8 mouse cellular contexts compared by ENCODE assay signal in genomic region chr10:69254390-69254847, GRCm38 (mm10). TPM values are rescaled to one million over a fixed set of nuclear protein-coding genes. Genes with fewer than 3 reads are reported as not detected.
DNase-seq lines count a peak whose midpoint lies in the region; ATAC-seq and TF ChIP-seq lines count a peak whose summit lies in the region.

No protein-coding gene starts in this region.

- peaks cover 34% of the 10 kb centered on the region for H3K36me3 ChIP-seq in embryonic facial prominence, embryonic 13.5 days
- peaks cover 27% of the 10 kb centered on the region for H3K36me3 ChIP-seq in heart, embryonic 14.5 days (ENCODE audit: control insufficient read depth, insufficient read depth, low read length)
- peaks cover 13% of the 10 kb centered on the region for H3K36me3 ChIP-seq in kidney, embryonic 16.5 days (ENCODE audit: insufficient read depth, low read length)
- no peaks in the 10 kb centered on the region; the same call in 1 of the 2 replicates for H3K36me3 ChIP-seq in lung, postnatal 0 days (ENCODE audit: insufficient read depth, low read length)

- no peak overlapping the region for H3K4me2 ChIP-seq in embryonic facial prominence, embryonic 13.5 days
- no peak overlapping the region for H3K4me2 ChIP-seq in heart, embryonic 14.5 days (ENCODE audit: low read length)
- H3K4me2 ChIP-seq in kidney, embryonic 16.5 days (replicated peaks; ENCODE audit: low read depth, low read length), result peak overlapping the region; percentile 29
- no peak overlapping the region for H3K4me2 ChIP-seq in lung, postnatal 0 days (replicated peaks; ENCODE audit: low read depth, low read length)

- ATAC-seq in embryonic facial prominence, embryonic 13.5 days (ENCODE audit: insufficient number of reproducible peaks, insufficient read depth, low FRiP score, low TSS enrichment, low read depth), result no peak
- 0 out of 2 replicates have a peak, but pooled peaks have one; percentile 14 for ATAC-seq in heart, embryonic 14.5 days (ENCODE audit: insufficient number of reproducible peaks, insufficient read depth, low FRiP score, low read depth)
- peak; percentile 94 for ATAC-seq in kidney, embryonic 16.5 days (ENCODE audit: low FRiP score, low TSS enrichment)
- ATAC-seq in lung, postnatal 0 days, result peak; percentile 72

- no peak overlapping the region for H3K9ac ChIP-seq in embryonic facial prominence, embryonic 13.5 days
- peak overlapping the region; percentile 52 for H3K9ac ChIP-seq in heart, embryonic 14.5 days (ENCODE audit: low read length)
- H3K9ac ChIP-seq in kidney, embryonic 16.5 days (replicated peaks; ENCODE audit: low read length), result peak overlapping the region; percentile 45
- no peak overlapping the region for H3K9ac ChIP-seq in lung, postnatal 0 days (replicated peaks; ENCODE audit: low read depth)

- TF ChIP-seq CTCF in lung, postnatal 0 days (IDR thresholded peaks at IDR 0.05), result peak; percentile 19; the same call in 1 of the 2 replicates

- no peaks in the 10 kb centered on the region for H3K9me3 ChIP-seq in embryonic facial prominence, embryonic 13.5 days
- H3K9me3 ChIP-seq in heart, embryonic 14.5 days (ENCODE audit: control insufficient read depth, low read length), result no peaks in the 10 kb centered on the region
- H3K9me3 ChIP-seq in kidney, embryonic 16.5 days (ENCODE audit: low read length), result no peaks in the 10 kb centered on the region
- no peaks in the 10 kb centered on the region for H3K9me3 ChIP-seq in lung, postnatal 0 days (ENCODE audit: low read length)

- DNase-seq in left cerebral cortex, postnatal 10 days (ENCODE audit: extremely low spot score in 1 of 2, low spot score in 2 of 2), result peak; percentile 49 to 82
- DNase-seq in left cerebral cortex, adult 8-10 months (ENCODE audit: low spot score in 2 of 2), result no peak
- peak; percentile 70 for DNase-seq in lung, postnatal 0 days (ENCODE audit: low spot score)
- peak; percentile 30 for DNase-seq in retina, postnatal 7 days (ENCODE audit: low read depth, low spot score)
- no peak for DNase-seq in urinary bladder, postnatal 25 days (ENCODE audit: low spot score)

- no peak for TF ChIP-seq EP300 in lung, postnatal 0 days (IDR thresholded peaks at IDR 0.05)

- peaks cover 34% of the 10 kb centered on the region for H3K4me1 ChIP-seq in embryonic facial prominence, embryonic 13.5 days
- peaks cover 33 to 54% of the 10 kb centered on the region in 2 experiments for H3K4me1 ChIP-seq in heart, embryonic 14.5 days (ENCODE audit: control insufficient read depth in 2 of 2, insufficient read depth in 2 of 2, low read length in 2 of 2)
- H3K4me1 ChIP-seq in kidney, embryonic 16.5 days (ENCODE audit: insufficient read depth, low read length), result peaks cover 54% of the 10 kb centered on the region
- peaks cover 17% of the 10 kb centered on the region for H3K4me1 ChIP-seq in lung, postnatal 0 days (ENCODE audit: insufficient read depth, low read depth, low read length)

- no peak overlapping the region for H3K4me3 ChIP-seq in embryonic facial prominence, embryonic 13.5 days
- H3K4me3 ChIP-seq in heart, embryonic 14.5 days (ENCODE audit: control insufficient read depth in 1 of 2, insufficient read depth in 1 of 2, low read depth in 1 of 2, low read length in 2 of 2), result no peak overlapping the region
- H3K4me3 ChIP-seq in kidney, embryonic 16.5 days (ENCODE audit: low read length), result no peak overlapping the region
- H3K4me3 ChIP-seq in lung, postnatal 0 days (ENCODE audit: low read depth, low read length), result no peak overlapping the region

- no peaks in the 10 kb centered on the region for H3K27me3 ChIP-seq in embryonic facial prominence, embryonic 13.5 days
- H3K27me3 ChIP-seq in heart, embryonic 14.5 days (ENCODE audit: control insufficient read depth, insufficient read depth, low read length), result no peaks in the 10 kb centered on the region
- H3K27me3 ChIP-seq in kidney, embryonic 16.5 days (ENCODE audit: insufficient read depth, low read length), result no peaks in the 10 kb centered on the region
- H3K27me3 ChIP-seq in lung, postnatal 0 days (replicated peaks; ENCODE audit: insufficient read depth, low read length), result no peaks in the 10 kb centered on the region

- intact Hi-C loops in left cerebral cortex, postnatal 10 days (cut with DNase I), result no loop called here

- 25% methylated on average over 8 of the region's 8 CpGs for WGBS in embryonic facial prominence, embryonic 13.5 days
- WGBS in heart, embryonic 14.5 days, result 11% methylated on average over 8 of the region's 8 CpGs
- WGBS in kidney, embryonic 16.5 days, result 7% methylated on average over 8 of the region's 8 CpGs
- WGBS in lung, postnatal 0 days, result 15% methylated on average over 8 of the region's 8 CpGs

- peak overlapping the region; percentile 60; the same call in 1 of the 2 replicates for H3K27ac ChIP-seq in embryonic facial prominence, embryonic 13.5 days
- peak overlapping the region; percentile 75 to 85 for H3K27ac ChIP-seq in heart, embryonic 14.5 days (replicated peaks in 1 of 2; ENCODE audit: control insufficient read depth in 1 of 2, insufficient read depth in 1 of 2, low read depth in 2 of 2, low read length in 2 of 2)
- peak overlapping the region; percentile 95 for H3K27ac ChIP-seq in kidney, embryonic 16.5 days (ENCODE audit: low read length)
- 0 out of 2 replicates have a peak overlapping the region, but pooled peaks have one; percentile 43 for H3K27ac ChIP-seq in lung, postnatal 0 days (ENCODE audit: low read length)

RNA-seq across cellular contexts. Expression of gene A930033H14Rik, which starts 41.5 kb away (rescaled TPM):
- total RNA-seq in left cerebral cortex, postnatal 10 days (2021), result 1 to 10 TPM; 4.4 to 5.4 TPM
- total RNA-seq in left cerebral cortex, adult 8-10 months (2022), result 1 to 10 TPM; 2.3 to 3.3 (median 2.9) TPM
- 2.9 and 3.0 TPM in 2 replicates for polyA plus RNA-seq in embryonic facial prominence, embryonic 13.5 days (2015; fragmentation: Nextera tagmentation; extraction: Ambion mirVana)
- 2.4 and 2.6 TPM in 2 replicates for polyA plus RNA-seq in heart, embryonic 14.5 days (2014; fragmentation: Nextera tagmentation; extraction: Ambion mirVana)
- polyA plus RNA-seq in kidney, embryonic 16.5 days (2015; fragmentation: Nextera tagmentation; extraction: Ambion mirVana), result 2.2 and 2.3 TPM in 2 replicates
- polyA plus RNA-seq in lung, postnatal 0 days (2015; fragmentation: Nextera tagmentation; extraction: Ambion mirVana), result 0.90 and 1.00 TPM in 2 replicates

Comparison
In these comparisons a context has a peak if more than half of its experiments do, and no peak if none do; other contexts are left out.
1. DNase-seq: peak in left cerebral cortex, postnatal 10 days (2 of 2), lung, postnatal 0 days (single experiment) and retina, postnatal 7 days (single experiment); none in left cerebral cortex, adult 8-10 months (0 of 2) and urinary bladder, postnatal 25 days (single experiment).
2. H3K27ac ChIP-seq: peak in every context shown above with its lines; median percentile 95 in kidney, embryonic 16.5 days; 80 in heart, embryonic 14.5 days; 60 in embryonic facial prominence, embryonic 13.5 days; 43 in lung, postnatal 0 days.
3. H3K9ac ChIP-seq: peak in heart, embryonic 14.5 days (single experiment) and kidney, embryonic 16.5 days (single experiment); none in embryonic facial prominence, embryonic 13.5 days (single experiment) and lung, postnatal 0 days (single experiment).